Mouse (Mus musculus) MEL (cell line): ENCODE measurements at regions not wholly inside any gene's neighbourhood (a gene's known extent, or its start where the extent isn't known, plus 50 kb on each side); places are given as distances from the start of the nearest gene placed in this dataset.

ENCODE experiments used
- DNase-seq: peaks from one replicate; pipeline ENCODE4 v3.0.0; 2011; ENCODE audit warnings: low read depth, low spot score
- H3K27ac ChIP-seq: 2 replicates; pipeline ENCODE4 v1.5.1; 2012; ENCODE audit warnings: low read depth, mild to moderate bottlenecking, control low read depth, low read length, moderate library complexity; ENCODE audit not compliant: control insufficient read depth
- H3K27me3 ChIP-seq, 2 experiments: fragments of 150-350 bp in 1 of 2; sonication (generic) in 1 of 2; 2 replicates each; pipeline ENCODE4 v1.6.1; 2012; ENCODE audit warnings: low read length in 2 of 2, mild to moderate bottlenecking in 2 of 2, improper control_type of control experiment in 1 of 2, moderate library complexity in 1 of 2; ENCODE audit not compliant: insufficient read depth in 2 of 2, control insufficient read depth in 1 of 2
- H3K36me3 ChIP-seq, 2 experiments: 2 replicates each; pipeline ENCODE4 v1.6.1; 2012 to 2014; ENCODE audit warnings: low read length in 2 of 2, improper control_type of control experiment in 1 of 2, inconsistent platforms in 1 of 2, mild to moderate bottlenecking in 1 of 2; ENCODE audit not compliant: insufficient read depth in 2 of 2, control insufficient read depth in 1 of 2
- H3K4me1 ChIP-seq, 2 experiments: fragments of 150-350 bp in 1 of 2; sonication (generic) in 1 of 2; 2 replicates each; pipeline ENCODE4 v1.6.1; 2012; ENCODE audit warnings: low read length in 2 of 2, improper control_type of control experiment in 1 of 2, mild to moderate bottlenecking in 1 of 2; ENCODE audit not compliant: insufficient read depth in 2 of 2, control insufficient read depth in 1 of 2
- H3K4me3 ChIP-seq, 2 experiments: fragments of 150-350 bp in 1 of 2; sonication (generic) in 1 of 2; 2 replicates each; pipeline ENCODE4 v1.5.1; 2012; ENCODE audit warnings: low read depth in 2 of 2, low read length in 2 of 2, mild to moderate bottlenecking in 2 of 2, moderate library complexity in 2 of 2, control low read depth in 1 of 2, improper control_type of control experiment in 1 of 2; ENCODE audit not compliant: control insufficient read depth in 1 of 2, insufficient read depth in 1 of 2
- H3K79me2 ChIP-seq: 2 replicates; pipeline ENCODE4 v1.6.1; 2012; ENCODE audit warnings: mild to moderate bottlenecking, low read length, moderate library complexity; ENCODE audit not compliant: control insufficient read depth, poor library complexity, insufficient read depth
- H3K9ac ChIP-seq: 2 replicates; pipeline ENCODE4 v1.6.1; 2012; ENCODE audit warnings: low read depth, mild to moderate bottlenecking, control low read depth, low read length, moderate library complexity; ENCODE audit not compliant: control insufficient read depth, poor library complexity, severe bottlenecking
- H3K9me3 ChIP-seq: fragments of 150-350 bp; sonication (generic); replicated peaks from 2 replicates; pipeline ENCODE4 v1.6.1; 2012; ENCODE audit warnings: mild to moderate bottlenecking, low read length, improper control_type of control experiment, moderate library complexity; ENCODE audit not compliant: insufficient read depth
- CHD2 ChIP-seq: IDR thresholded peaks from 2 replicates; pipeline ENCODE4 v1.6.1; 2011; ENCODE audit warnings: low read length, improper control_type of control experiment
- E2F4 ChIP-seq: IDR thresholded peaks from 2 replicates; pipeline ENCODE4 v1.6.1; 2011; ENCODE audit warnings: low read depth, low read length, improper control_type of control experiment, borderline replicate concordance
- GATA1 ChIP-seq: IDR thresholded peaks from 2 replicates; pipeline ENCODE4 v1.6.1; 2011; ENCODE audit warnings: low read depth, low read length, improper control_type of control experiment
- HCFC1 ChIP-seq: IDR thresholded peaks from 2 replicates; pipeline ENCODE4 v1.6.1; 2012; ENCODE audit warnings: low read depth, mild to moderate bottlenecking, inconsistent platforms, low read length, improper control_type of control experiment, moderate library complexity
- KAT2A ChIP-seq: conservative IDR thresholded peaks from 2 replicates; pipeline ENCODE4 v1.6.1; 2012; ENCODE audit warnings: low read depth, low read length, improper control_type of control experiment, inconsistent platforms
- MAFK ChIP-seq: IDR thresholded peaks from 2 replicates; pipeline ENCODE4 v1.6.1; 2011; ENCODE audit warnings: low read depth, mild to moderate bottlenecking, low read length, improper control_type of control experiment, borderline replicate concordance
- MAX ChIP-seq: IDR thresholded peaks from 2 replicates; pipeline ENCODE4 v1.6.1; 2011; ENCODE audit warnings: low read length, improper control_type of control experiment
- MYB ChIP-seq: IDR thresholded peaks from 2 replicates; pipeline ENCODE4 v1.6.1; 2011; ENCODE audit warnings: mild to moderate bottlenecking, low read depth, low read length, improper control_type of control experiment
- MYC ChIP-seq: IDR thresholded peaks from 2 replicates; pipeline ENCODE4 v1.6.1; 2011; ENCODE audit warnings: low read depth, mild to moderate bottlenecking, low read length, improper control_type of control experiment, moderate library complexity
- NRF1 ChIP-seq: IDR thresholded peaks from 2 replicates; pipeline ENCODE4 v1.6.1; 2014; ENCODE audit warnings: low read depth, mild to moderate bottlenecking, inconsistent platforms, low read length, improper control_type of control experiment, moderate library complexity; ENCODE audit not compliant: poor library complexity, insufficient read depth, severe bottlenecking
- ZC3H11A ChIP-seq: IDR thresholded peaks from 2 replicates; pipeline ENCODE4 v1.6.1; 2012; ENCODE audit warnings: low read depth, mild to moderate bottlenecking, inconsistent platforms, low read length, improper control_type of control experiment
- ZKSCAN1 ChIP-seq: IDR thresholded peaks from 2 replicates; pipeline ENCODE4 v1.6.1; 2012; ENCODE audit warnings: low read depth, mild to moderate bottlenecking, inconsistent platforms, low read length, improper control_type of control experiment, moderate library complexity
- ZMIZ1 ChIP-seq: IDR thresholded peaks from 2 replicates; pipeline ENCODE4 v1.6.1; 2012; ENCODE audit warnings: low read depth, mild to moderate bottlenecking, inconsistent platforms, low read length, improper control_type of control experiment, moderate library complexity

GRCm38 (mm10) chr17:63607021-63607751 is 107.4 kb upstream of the Fbxl17 start:
- Histone ChIP-seq H3K9ac (no peak overlapping the region), H3K27ac (no peak overlapping the region), H3K4me3 (no peak overlapping the region), H3K79me2 (no peaks in the 10 kb centered on the region), H3K9me3 (no peaks in the 10 kb centered on the region), H3K36me3 (no peaks in the 10 kb centered on the region), H3K27me3 (no peaks in the 10 kb centered on the region), H3K4me1 (no peaks in the 10 kb centered on the region)
- no peak for DNase-seq
- TF ChIP-seq KAT2A (no peak), GATA1 (no peak), MYB (no peak), MAFK (no peak)

GRCm38 (mm10) chr17:63622726-63623125 is 122.9 kb upstream of the Fbxl17 start:
- Histone ChIP-seq H3K9ac (no peak overlapping the region), H3K4me1 (no peaks in the 10 kb centered on the region), H3K27ac (no peak overlapping the region), H3K79me2 (no peaks in the 10 kb centered on the region), H3K9me3 (no peaks in the 10 kb centered on the region), H3K27me3 (no peaks in the 10 kb centered on the region), H3K36me3 (no peaks in the 10 kb centered on the region), H3K4me3 (no peak overlapping the region)
- DNase-seq: no peak
- TF ChIP-seq MAX (no peak), CHD2 (no peak), ZMIZ1 (no peak), HCFC1 (no peak), E2F4 (no peak), ZC3H11A (no peak), MYC (no peak)

- Histone ChIP-seq H3K4me3 (no peak overlapping the region), H3K9me3 (no peaks in the 10 kb centered on the region), H3K79me2 (no peaks in the 10 kb centered on the region), H3K36me3 (no peaks in the 10 kb centered on the region), H3K9ac (no peak overlapping the region), H3K27ac (no peak overlapping the region), H3K4me1 (no peaks in the 10 kb centered on the region), H3K27me3 (no peaks in the 10 kb centered on the region)
- TF ChIP-seq ZKSCAN1 (no peak), NRF1 (no peak)
- no peak for DNase-seq
Observed at GRCm38 (mm10) chr17:63637598-63637997, 137.8 kb upstream of the Fbxl17 start.
